Mouse (Mus musculus) kidney, adult 2 months (tissue): Measurements from ENCODE around the gene Msi2. TPM values are rescaled to one million over a fixed set of nuclear protein-coding genes. Genes with fewer than 3 reads are reported as not detected.

Experiments
- DNase-seq: peaks from one replicate; pipeline ENCODE4 v3.0.0; 2021
- H3K27ac ChIP-seq: fragments of 200-500 bp; 2 replicates; pipeline ENCODE4 v1.5.1; 2012; ENCODE audit warnings: low read depth, low read length, control low read depth, inconsistent platforms; ENCODE audit not compliant: insufficient read depth
- H3K27me3 ChIP-seq: fragments of 200-500 bp; replicated peaks from 2 replicates; pipeline ENCODE4 v1.6.1; 2012; ENCODE audit warnings: mild to moderate bottlenecking, moderate library complexity, low read length, inconsistent platforms; ENCODE audit not compliant: control insufficient read depth, insufficient read depth
- H3K36me3 ChIP-seq: fragments of 200-500 bp; 2 replicates; pipeline ENCODE4 v1.6.1; 2012; ENCODE audit warnings: mild to moderate bottlenecking, moderate library complexity, low read length, inconsistent platforms; ENCODE audit not compliant: control insufficient read depth, insufficient read depth
- H3K4me1 ChIP-seq: fragments of 200-500 bp; 2 replicates; pipeline ENCODE4 v1.6.1; 2011; ENCODE audit warnings: low read length; ENCODE audit not compliant: control insufficient read depth, insufficient read depth
- H3K4me3 ChIP-seq: fragments of 200-500 bp; 2 replicates; pipeline ENCODE4 v1.5.1; 2011; ENCODE audit warnings: mild to moderate bottlenecking, low read depth, low read length, control low read depth; ENCODE audit not compliant: insufficient read depth
- CTCF ChIP-seq: fragments of 200-500 bp; conservative IDR thresholded peaks from 2 replicates; pipeline ENCODE4 v1.5.1; 2011; ENCODE audit warnings: low read depth, mild to moderate bottlenecking, control low read depth, low read length, moderate library complexity, mixed read lengths; ENCODE audit not compliant: insufficient read depth, insufficient read length
- POLR2A ChIP-seq: fragments of 200-500 bp; IDR thresholded peaks from one replicate; pipeline ENCODE4 v1.6.1; 2011; ENCODE audit warnings: low read depth, low read length, control low read depth
- WGBS: fragments of 180-500 bp; shearing (Covaris S2); methylation state at CpG from one replicate; pipeline ENCODE4 v1.1.7; 2018; 5-methylcytosine and 5-hydroxymethylcytosine counted together
- polyA plus RNA-seq: library from polyadenylated mRNA; depleted of rRNA; stranded (reverse); fragments of >200 nt; gene quantifications from 2 replicates; pipeline ENCODE4 v1.2.3, GENCODE M21; 2012

Msi2 gene
- polyA plus RNA-seq, 1 experiment, result 43.5 TPM

DNA sequence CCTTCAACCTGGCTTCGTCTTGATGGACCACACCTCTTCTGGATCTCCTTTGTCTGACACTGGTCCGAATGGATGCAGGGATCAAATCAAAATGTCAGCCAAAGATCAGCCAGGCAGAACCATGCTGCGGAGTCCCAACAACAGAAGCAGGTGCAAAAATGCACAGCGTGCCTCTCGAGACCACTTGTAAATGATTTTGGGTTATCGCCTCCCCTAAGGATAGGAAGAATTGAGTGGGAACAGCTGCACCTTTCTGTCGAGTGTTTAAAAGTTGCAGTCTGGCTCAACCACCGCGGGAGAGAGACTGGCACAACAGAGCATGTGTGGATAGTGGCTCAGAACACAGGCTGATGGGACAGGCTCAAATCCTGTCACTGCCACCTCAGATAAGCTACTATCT, 361.0 kb downstream of the Msi2 start:
- H3K4me1 ChIP-seq, result peaks cover 4% of the 10 kb centered on the region; the same call in 1 of the 2 replicates
- DNase-seq, result no peak
- TF ChIP-seq CTCF, result no peak
- TF ChIP-seq POLR2A, result no peak
- 68% methylated on average over 9 of the region's 9 CpGs for whole genome bisulfite sequencing
- no peaks in the 10 kb centered on the region for H3K36me3 ChIP-seq
- H3K27ac ChIP-seq, result no peak overlapping the region
- no peaks in the 10 kb centered on the region for H3K27me3 ChIP-seq
- no peak overlapping the region for H3K4me3 ChIP-seq

DNA sequence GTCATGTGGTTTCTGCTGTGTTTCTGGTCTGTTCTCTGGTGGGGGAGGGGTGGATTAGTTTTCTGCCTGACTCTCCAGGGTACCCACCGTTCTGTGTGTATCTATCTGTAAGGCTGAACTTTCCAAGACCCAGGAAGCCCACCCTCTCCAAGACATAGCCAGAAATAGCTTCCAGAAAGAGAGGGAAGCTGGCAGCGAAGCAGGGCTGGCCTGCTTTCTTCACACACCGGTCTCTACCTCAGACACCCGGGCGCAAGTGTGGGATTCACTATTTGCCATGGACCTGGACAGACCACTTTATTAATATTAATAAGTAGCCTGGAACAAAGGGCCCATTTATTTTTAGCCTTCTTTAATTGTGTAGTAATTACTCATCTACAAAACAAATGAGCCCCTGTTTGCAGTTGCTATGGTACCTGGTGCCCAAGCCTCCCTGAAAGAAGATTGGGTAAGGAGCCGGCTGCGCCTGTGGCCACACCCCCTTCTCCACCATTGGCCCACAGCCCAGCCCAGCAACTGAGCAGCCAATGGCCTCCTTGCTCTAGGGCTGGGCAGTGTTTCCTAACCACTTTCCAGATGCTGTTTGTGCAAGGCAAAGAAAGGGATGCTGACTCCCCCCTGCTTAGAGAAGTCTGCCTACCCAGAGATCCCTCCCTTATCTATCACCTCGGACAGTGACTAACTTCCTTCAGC, 361.6 kb downstream of the Msi2 start:
- Histone ChIP-seq H3K4me1 (peaks cover 4% of the 10 kb centered on the region; the same call in 1 of the 2 replicates), H3K27me3 (no peaks in the 10 kb centered on the region), H3K36me3 (no peaks in the 10 kb centered on the region), H3K4me3 (no peak overlapping the region), H3K27ac (no peak overlapping the region)
- 73% methylated on average over 8 of the region's 8 CpGs for WGBS
- no peak for TF ChIP-seq POLR2A
- TF ChIP-seq CTCF, result no peak
- DNase-seq, result peak; percentile 30

DNA sequence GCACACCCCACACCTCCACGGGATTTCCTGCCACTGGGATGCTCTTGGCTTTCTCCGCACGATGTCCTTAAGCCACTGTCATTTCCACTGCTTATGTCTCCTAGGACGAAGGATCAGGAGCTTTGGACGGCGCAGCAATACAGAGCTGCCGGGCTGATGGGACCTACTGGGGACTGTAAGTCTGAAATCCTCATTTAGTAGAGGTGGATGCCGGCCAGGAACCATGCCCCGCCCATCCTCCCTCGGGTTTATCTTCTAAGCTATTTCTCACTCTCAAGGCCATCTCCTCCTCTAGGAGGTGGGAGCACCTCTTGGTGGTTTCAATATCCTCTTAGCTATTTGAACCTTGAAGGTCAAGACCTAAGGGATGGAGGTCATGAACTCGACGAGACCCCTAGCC, 362.3 kb downstream of the Msi2 start:
- TF ChIP-seq CTCF (no peak), POLR2A (no peak)
- no peak overlapping the region for H3K27ac ChIP-seq
- H3K27me3 ChIP-seq, result no peaks in the 10 kb centered on the region
- H3K36me3 ChIP-seq, result no peaks in the 10 kb centered on the region
- H3K4me1 ChIP-seq, result peaks cover 4% of the 10 kb centered on the region; the same call in 1 of the 2 replicates
- WGBS, result 71% methylated on average over 12 of the region's 12 CpGs
- no peak for DNase-seq
- H3K4me3 ChIP-seq, result no peak overlapping the region

DNA sequence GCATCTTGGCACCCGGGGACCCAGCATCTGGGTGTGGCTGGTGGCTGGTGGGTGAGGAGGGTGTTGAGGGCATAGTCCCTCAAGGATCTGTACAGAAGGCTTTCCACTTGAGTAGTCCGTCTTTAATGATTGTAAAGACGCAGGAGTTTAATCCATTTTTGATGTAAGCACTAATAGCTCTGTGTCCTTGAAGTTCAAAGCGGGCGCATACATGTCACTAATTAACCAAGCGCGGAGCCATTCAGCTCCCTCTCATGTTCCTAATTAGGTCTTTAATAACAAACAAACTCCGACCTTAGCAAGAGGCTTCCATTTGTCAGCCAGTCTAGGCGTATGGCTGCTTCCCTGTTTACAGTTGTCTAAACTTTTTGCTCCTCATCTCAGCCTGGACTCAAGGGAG, 363.5 kb downstream of the Msi2 start:
- peaks cover 4% of the 10 kb centered on the region; the same call in 1 of the 2 replicates for H3K4me1 ChIP-seq
- no peaks in the 10 kb centered on the region for H3K36me3 ChIP-seq
- WGBS, result 41% methylated on average over 9 of the region's 9 CpGs
- H3K4me3 ChIP-seq, result no peak overlapping the region
- peak; percentile 70 for DNase-seq
- no peak overlapping the region for H3K27ac ChIP-seq
- no peaks in the 10 kb centered on the region for H3K27me3 ChIP-seq
- TF ChIP-seq POLR2A, result no peak
- TF ChIP-seq CTCF, result no peak

DNA sequence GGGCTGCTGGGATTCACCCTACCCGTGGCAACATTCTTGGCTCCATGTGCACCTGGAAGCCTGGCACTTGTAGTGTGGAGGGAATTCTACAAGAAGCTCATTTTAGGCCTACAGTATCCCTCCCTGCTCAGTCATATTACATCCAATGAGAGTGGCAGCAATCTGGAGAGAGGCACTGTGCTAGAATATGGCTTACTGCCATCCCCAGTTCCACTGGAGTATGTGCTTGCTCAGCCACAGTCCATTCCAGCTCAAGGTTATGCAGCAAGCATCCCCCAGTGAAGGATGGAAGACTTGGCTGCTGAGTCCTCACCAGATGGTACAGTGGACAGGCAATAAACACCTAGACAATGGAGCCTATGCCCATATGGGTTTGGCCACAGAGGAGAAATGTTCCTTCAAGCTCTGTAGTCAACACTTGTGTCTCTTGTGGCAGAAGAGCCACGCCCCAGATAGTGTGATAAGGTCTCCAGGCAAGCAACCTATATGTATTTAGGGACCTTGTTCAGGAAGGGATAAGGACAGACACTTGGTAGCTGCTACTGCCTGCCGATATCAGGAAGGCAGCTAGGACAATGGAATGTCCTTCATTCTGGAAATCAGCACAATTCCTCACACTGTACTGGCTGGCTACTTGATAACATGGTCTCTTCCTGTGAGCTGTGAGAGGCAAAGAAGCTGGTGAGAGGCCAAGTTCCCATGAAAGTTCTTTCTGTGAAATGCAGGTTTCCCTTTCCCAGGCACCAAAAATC, 366.4 kb downstream of the Msi2 start:
- Histone ChIP-seq H3K36me3 (0 out of 2 replicates have a peak, but pooled peaks cover 1% of the 10 kb centered on the region), H3K4me1 (peaks cover 4% of the 10 kb centered on the region; the same call in 1 of the 2 replicates), H3K4me3 (no peak overlapping the region), H3K27me3 (no peaks in the 10 kb centered on the region), H3K27ac (no peak overlapping the region)
- TF ChIP-seq CTCF, result no peak
- no peak for DNase-seq
- WGBS, result 82% methylated on average over 3 of the region's 3 CpGs

DNA sequence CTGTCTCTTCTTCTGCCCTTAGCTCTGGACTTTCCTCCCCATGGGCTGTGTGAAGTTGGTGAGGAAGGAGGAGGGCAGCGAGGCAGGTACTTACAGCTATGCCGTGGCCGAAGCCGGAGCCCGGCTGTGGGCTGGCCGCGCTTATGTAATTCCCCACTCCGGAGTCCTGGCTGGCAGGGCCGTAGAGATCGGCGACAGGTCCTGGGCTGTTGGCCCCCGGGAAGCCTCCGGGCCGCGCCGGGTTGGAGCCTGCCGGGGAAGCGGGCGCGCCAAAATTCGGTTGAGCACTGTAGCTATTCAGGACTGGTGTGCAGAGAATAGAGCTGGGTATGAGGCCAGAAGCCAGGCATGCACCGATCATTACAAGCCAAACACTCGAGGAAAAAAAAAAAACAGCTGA, 369.6 kb downstream of the Msi2 start:
- Histone ChIP-seq H3K27ac (no peak overlapping the region), H3K27me3 (no peaks in the 10 kb centered on the region), H3K36me3 (peaks cover 1% of the 10 kb centered on the region; the same call in 1 of the 2 replicates), H3K4me3 (no peak overlapping the region), H3K4me1 (no peaks in the 10 kb centered on the region)
- DNase-seq, result no peak
- whole genome bisulfite sequencing, result 90% methylated on average over 23 of the region's 23 CpGs
- TF ChIP-seq CTCF, result no peak
- no peak for TF ChIP-seq POLR2A

DNA sequence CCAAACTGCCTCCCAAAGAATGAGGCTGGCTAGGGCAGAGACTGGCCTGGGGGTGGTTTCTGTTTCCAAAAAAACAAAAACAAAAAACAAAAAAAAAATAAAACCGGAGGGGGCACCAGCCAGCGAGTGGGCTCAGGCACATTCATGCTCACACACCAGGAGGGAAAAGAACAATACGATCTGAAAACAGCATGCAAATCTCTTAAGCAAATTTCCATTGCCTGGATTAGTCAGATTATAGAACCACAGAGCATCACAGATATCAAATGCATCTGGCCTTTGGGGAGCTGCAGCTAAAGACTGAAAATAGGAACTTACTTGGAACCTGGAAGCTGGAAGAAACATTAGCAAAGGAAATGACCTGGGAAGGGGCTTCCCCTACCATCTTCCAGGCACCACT, 370.3 kb downstream of the Msi2 start:
- TF ChIP-seq CTCF (no peak), POLR2A (no peak)
- peaks cover 1% of the 10 kb centered on the region; the same call in 1 of the 2 replicates for H3K36me3 ChIP-seq

More for the DNA sequence above, 370.3 kb downstream of the Msi2 start:
- no peak for DNase-seq
- Histone ChIP-seq H3K4me3 (no peak overlapping the region), H3K27me3 (no peaks in the 10 kb centered on the region), H3K27ac (no peak overlapping the region), H3K4me1 (no peaks in the 10 kb centered on the region)
- 91% methylated on average over 3 of the region's 3 CpGs for WGBS
